Mouse (Mus musculus) erythroblast, embryonic 14.5 days (primary cell): ENCODE measurements around the gene Ufc1.

Source experiments
- GATA1 ChIP-seq: IDR thresholded peaks from 2 replicates; pipeline ENCODE4 v1.6.1; 2012; ENCODE audit warnings: low read length, inconsistent platforms, mixed read lengths
- TAL1 ChIP-seq: IDR thresholded peaks from 3 replicates; pipeline ENCODE4 v1.6.1; 2012; ENCODE audit warnings: low read length, inconsistent platforms, mixed read lengths

- TF ChIP-seq TAL1, result no peak
- no peak for TF ChIP-seq GATA1
Observed at GRCm38 (mm10) chr1:171280250-171280915, 14.4 kb downstream of the Ufc1 start.
